8 mouse cellular contexts compared by ENCODE assay signal in genomic region chr3:133543101-133544020, GRCm38 (mm10). TPM values are rescaled to one million over a fixed set of nuclear protein-coding genes. Genes with fewer than 3 reads are reported as not detected.
A peak's percentile ranks its signal among the peaks of the same experiment; 100 is the strongest.
DNase-seq lines count a peak whose midpoint lies in the region; ATAC-seq and TF ChIP-seq lines count a peak whose summit lies in the region.

No protein-coding gene starts in this region.

- peak overlapping the region; percentile 84 for H3K9ac ChIP-seq in kidney, embryonic 14.5 days (ENCODE audit: low read depth, low read length)
- H3K9ac ChIP-seq in liver, embryonic 13.5 days = peak overlapping the region; percentile 80
- H3K9ac ChIP-seq in neural tube, embryonic 11.5 days (ENCODE audit: low read length) = peak overlapping the region; percentile 87

- 1% methylated on average over 21 of the region's 21 CpGs for WGBS in kidney, embryonic 14.5 days
- WGBS in liver, embryonic 13.5 days (ENCODE audit: insufficient replicate concordance) = under 1% methylated on average over 21 of the region's 21 CpGs
- WGBS in neural tube, embryonic 11.5 days = 1% methylated on average over 21 of the region's 21 CpGs

- H3K27me3 ChIP-seq in testis, adult 2 months (ENCODE audit: control insufficient read depth, insufficient read depth, low read length) = no peaks in the 10 kb centered on the region
- H3K27me3 ChIP-seq in kidney, embryonic 14.5 days (ENCODE audit: control insufficient read depth, insufficient read depth, low read length) = no peaks in the 10 kb centered on the region
- H3K27me3 ChIP-seq in liver, embryonic 13.5 days = 0 out of 2 replicates have a peak, but pooled peaks cover 6% of the 10 kb centered on the region
- no peaks in the 10 kb centered on the region for H3K27me3 ChIP-seq in neural tube, embryonic 11.5 days (ENCODE audit: control insufficient read depth, insufficient read depth, low read length)

- no peak for TF ChIP-seq CTCF in testis, adult 2 months (IDR thresholded peaks at IDR 0.05; ENCODE audit: control insufficient read depth, insufficient read depth, insufficient replicate concordance, low read depth, low read length)

- TF ChIP-seq POLR2A in testis, adult 2 months (IDR thresholded peaks at IDR 0.05; ENCODE audit: control insufficient read depth, low read depth, low read length) = no peak

- H3K27ac ChIP-seq in testis, adult 2 months (ENCODE audit: control insufficient read depth, insufficient read depth, low read depth, low read length) = peak overlapping the region; percentile 86
- H3K27ac ChIP-seq in kidney, embryonic 14.5 days (ENCODE audit: low read depth, low read length) = peak overlapping the region; percentile 87
- H3K27ac ChIP-seq in liver, embryonic 13.5 days = peak overlapping the region; percentile 84
- H3K27ac ChIP-seq in neural tube, embryonic 11.5 days (ENCODE audit: low read depth, low read length) = peak overlapping the region; percentile 82

- peak overlapping the region; percentile 61 for H3K4me2 ChIP-seq in kidney, embryonic 14.5 days (replicated peaks; ENCODE audit: low read depth, low read length)
- H3K4me2 ChIP-seq in liver, embryonic 13.5 days = peak overlapping the region; percentile 87
- peak overlapping the region; percentile 51 for H3K4me2 ChIP-seq in neural tube, embryonic 11.5 days (ENCODE audit: low read depth)

- peak overlapping the region; percentile 92 for H3K4me3 ChIP-seq in testis, adult 2 months (ENCODE audit: control insufficient read depth, low read depth, low read length)
- H3K4me3 ChIP-seq in kidney, embryonic 14.5 days (ENCODE audit: low read length) = peak overlapping the region; percentile 70
- peak overlapping the region; percentile 72 for H3K4me3 ChIP-seq in liver, embryonic 13.5 days (replicated peaks)
- peak overlapping the region; percentile 82 for H3K4me3 ChIP-seq in neural tube, embryonic 11.5 days (ENCODE audit: low read depth, low read length)

- no peak for DNase-seq in testis, postnatal 14 days (ENCODE audit: low spot score)
- DNase-seq in cerebellum, postnatal 10 days = peak; percentile 63 to 71
- peak; percentile 16 to 47 for DNase-seq in frontal cortex, postnatal 36 days (ENCODE audit: low spot score in 2 of 2)
- DNase-seq in liver, embryonic 13.5 days = peak; percentile 8
- peak; percentile 82 for DNase-seq in neural tube, embryonic 11.5 days (ENCODE audit: low spot score)
- peak; percentile 31 for DNase-seq in thymus, postnatal 25 days

- peaks cover 11% of the 10 kb centered on the region for H3K4me1 ChIP-seq in testis, adult 2 months (ENCODE audit: control insufficient read depth, insufficient read depth, low read length)
- peaks cover 4% of the 10 kb centered on the region; the same call in 1 of the 2 replicates for H3K4me1 ChIP-seq in kidney, embryonic 14.5 days (ENCODE audit: control insufficient read depth, insufficient read depth, low read length)
- peaks cover 19% of the 10 kb centered on the region for H3K4me1 ChIP-seq in liver, embryonic 13.5 days (replicated peaks)
- peaks cover 5% of the 10 kb centered on the region; the same call in 1 of the 2 replicates for H3K4me1 ChIP-seq in neural tube, embryonic 11.5 days (ENCODE audit: control insufficient read depth, insufficient read depth, low read length)

- no peak; the same call in 1 of the 2 replicates for ATAC-seq in kidney, embryonic 14.5 days (ENCODE audit: low FRiP score, low TSS enrichment)
- no peak for ATAC-seq in liver, embryonic 13.5 days (ENCODE audit: low read depth)
- no peak for ATAC-seq in neural tube, embryonic 11.5 days (ENCODE audit: insufficient read depth, low FRiP score, low TSS enrichment)

- H3K36me3 ChIP-seq in testis, adult 2 months (ENCODE audit: control insufficient read depth, insufficient read depth, low read length) = no peaks in the 10 kb centered on the region
- peaks cover 3% of the 10 kb centered on the region; the same call in 1 of the 2 replicates for H3K36me3 ChIP-seq in kidney, embryonic 14.5 days (ENCODE audit: control insufficient read depth, insufficient read depth, low read length)
- peaks cover 3% of the 10 kb centered on the region; the same call in 1 of the 2 replicates for H3K36me3 ChIP-seq in liver, embryonic 13.5 days
- H3K36me3 ChIP-seq in neural tube, embryonic 11.5 days (ENCODE audit: control insufficient read depth, insufficient read depth, low read length) = peaks cover 2% of the 10 kb centered on the region; the same call in 1 of the 2 replicates

- H3K9me3 ChIP-seq in kidney, embryonic 14.5 days (ENCODE audit: control insufficient read depth, low read length) = no peaks in the 10 kb centered on the region
- no peaks in the 10 kb centered on the region for H3K9me3 ChIP-seq in liver, embryonic 13.5 days (replicated peaks)
- H3K9me3 ChIP-seq in neural tube, embryonic 11.5 days (ENCODE audit: control insufficient read depth, low read length) = peaks cover 3% of the 10 kb centered on the region; the same call in 1 of the 2 replicates

RNA-seq across cellular contexts. Expression of gene Tet2, which starts 1.6 kb away (rescaled TPM):
- polyA plus RNA-seq in testis, adult 2 months (2012; rRNA removed) = 1.3 and 1.5 TPM in 2 replicates
- polyA plus RNA-seq in kidney, embryonic 14.5 days (2014; fragmentation: Nextera tagmentation; extraction: Ambion mirVana) = 20.2 and 24.8 TPM in 2 replicates
- 2.3 and 2.5 TPM in 2 replicates for polyA plus RNA-seq in liver, embryonic 13.5 days (2015; fragmentation: Nextera tagmentation; extraction: Ambion mirVana)
- polyA plus RNA-seq in neural tube, embryonic 11.5 days (2014; fragmentation: Nextera tagmentation; extraction: Ambion mirVana) = 15.6 and 18.3 TPM in 2 replicates
